Mouse (Mus musculus) hindbrain, embryonic 11.5 days (tissue): Measurements from ENCODE around the gene Gm49387. TPM values are rescaled to one million over a fixed set of nuclear protein-coding genes. Genes with fewer than 3 reads are reported as not detected.

Experiments
- ATAC-seq: fragments of 200-750 bp; cut with Nextera tagmentation; 2 replicates; pipeline ENCODE4 v1.8.0; 2017; ENCODE audit warnings: mild to moderate bottlenecking, moderate TSS enrichment, moderate library complexity; ENCODE audit not compliant: low FRiP score
- DNase-seq: peaks from one replicate; pipeline ENCODE4 v3.0.0-alpha.2; 2015; ENCODE audit warnings: low spot score
- H3K27ac ChIP-seq: fragments of 300-500 bp; sonication (generic); 2 replicates; pipeline ENCODE4 v1.5.1; 2014; ENCODE audit warnings: mild to moderate bottlenecking, low read depth, low read length
- H3K27me3 ChIP-seq: fragments of 300-500 bp; sonication (generic); 2 replicates; pipeline ENCODE4 v1.6.1; 2014; ENCODE audit warnings: mild to moderate bottlenecking, low read length, moderate library complexity, mixed read lengths; ENCODE audit not compliant: control insufficient read depth, insufficient read depth
- H3K36me3 ChIP-seq: fragments of 300-500 bp; sonication (generic); 2 replicates; pipeline ENCODE4 v1.6.1; 2014; ENCODE audit warnings: mild to moderate bottlenecking, low read length, moderate library complexity, mixed read lengths; ENCODE audit not compliant: control insufficient read depth, insufficient read depth
- H3K4me1 ChIP-seq: fragments of 300-500 bp; sonication (generic); replicated peaks from 2 replicates; pipeline ENCODE4 v1.6.1; 2014; ENCODE audit warnings: low read length, mixed read lengths; ENCODE audit not compliant: control insufficient read depth, insufficient read depth
- H3K4me2 ChIP-seq: fragments of 300-500 bp; sonication (generic); replicated peaks from 2 replicates; pipeline ENCODE4 v1.6.1; 2014; ENCODE audit warnings: mild to moderate bottlenecking, low read depth, low read length
- H3K4me3 ChIP-seq: fragments of 300-500 bp; sonication (generic); 2 replicates; pipeline ENCODE4 v1.5.1; 2014; ENCODE audit warnings: low read depth, low read length
- H3K9ac ChIP-seq: fragments of 300-500 bp; sonication (generic); 2 replicates; pipeline ENCODE4 v1.6.1; 2014; ENCODE audit warnings: low read depth, low read length
- H3K9me3 ChIP-seq: fragments of 300-500 bp; sonication (generic); 2 replicates; pipeline ENCODE4 v1.6.1; 2016; ENCODE audit warnings: low read length; ENCODE audit not compliant: control insufficient read depth
- WGBS: fragments of 180-500 bp; shearing (Covaris S2); extraction: QIAGEN DNeasy Blood & Tissue Kit; methylation state at CpG from one replicate; pipeline ENCODE4 v1.1.7; 2014; 5-methylcytosine and 5-hydroxymethylcytosine counted together
- polyA plus RNA-seq: library from polyadenylated mRNA; unstranded; fragments of >200 nt; fragmentation: Nextera tagmentation; extraction: Ambion mirVana; gene quantifications from 2 replicates; pipeline ENCODE4 v1.2.1, GENCODE M21; 2014

Gene Gm49387
- polyA plus RNA-seq, 1 experiment from 2014 or later, result 0.42 TPM

DNA sequence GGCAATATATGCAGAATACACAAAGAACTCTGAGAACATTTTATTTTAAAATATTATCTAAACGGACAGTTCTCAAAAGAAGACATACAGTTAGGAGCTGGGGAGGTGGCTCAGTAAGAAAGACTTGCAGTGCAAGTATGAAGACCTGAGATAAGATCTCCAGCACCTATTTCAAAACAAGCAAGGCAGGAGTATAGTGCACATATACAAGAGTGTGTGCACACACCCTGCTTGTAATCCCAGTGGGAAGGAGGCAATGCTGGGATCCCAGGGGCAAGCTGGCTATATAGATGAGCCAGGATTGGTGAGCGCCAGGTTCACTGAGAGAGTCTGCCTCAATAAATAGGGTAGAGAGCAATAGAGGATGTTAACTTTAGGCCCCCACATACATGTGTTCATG is 124.8 kb downstream of the Gm49387 start:
- no peak for DNase-seq
- Histone ChIP-seq H3K9ac (no peak overlapping the region), H3K36me3 (no peaks in the 10 kb centered on the region), H3K4me1 (no peaks in the 10 kb centered on the region), H3K4me3 (no peak overlapping the region), H3K27ac (no peak overlapping the region), H3K4me2 (no peak overlapping the region), H3K9me3 (no peaks in the 10 kb centered on the region), H3K27me3 (no peaks in the 10 kb centered on the region)
- no peak for ATAC-seq
- 90% methylated on average over 2 of the region's 2 CpGs for WGBS

DNA sequence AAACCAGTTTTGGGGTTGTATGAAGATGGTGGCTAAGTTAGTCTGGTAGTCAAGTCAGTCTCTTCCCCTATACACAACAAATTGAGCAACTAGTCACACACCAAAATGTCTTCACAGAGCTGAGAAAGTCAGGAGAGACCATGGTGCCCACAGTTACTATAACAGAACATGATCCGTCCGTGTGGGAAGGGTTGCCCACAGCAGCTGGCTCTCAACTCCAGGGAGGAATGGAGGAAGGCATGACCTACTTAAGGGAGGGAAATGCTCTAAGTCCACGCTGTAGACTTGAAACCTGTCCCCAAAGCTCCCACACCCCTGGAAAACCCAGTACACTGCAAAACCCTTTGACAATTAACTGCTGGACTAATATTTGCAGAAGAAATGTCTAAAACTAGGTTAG is 130.4 kb downstream of the Gm49387 start:
- 86% methylated on average over 3 of the region's 3 CpGs for WGBS
- no peak for ATAC-seq
- no peak overlapping the region for H3K27ac ChIP-seq
- H3K4me2 ChIP-seq, result no peak overlapping the region
- DNase-seq, result no peak
- H3K36me3 ChIP-seq, result 0 out of 2 replicates have a peak, but pooled peaks cover 14% of the 10 kb centered on the region
- H3K27me3 ChIP-seq, result no peaks in the 10 kb centered on the region
- H3K4me3 ChIP-seq, result no peak overlapping the region
- no peaks in the 10 kb centered on the region for H3K9me3 ChIP-seq
- H3K4me1 ChIP-seq, result no peaks in the 10 kb centered on the region
- no peak overlapping the region for H3K9ac ChIP-seq

DNA sequence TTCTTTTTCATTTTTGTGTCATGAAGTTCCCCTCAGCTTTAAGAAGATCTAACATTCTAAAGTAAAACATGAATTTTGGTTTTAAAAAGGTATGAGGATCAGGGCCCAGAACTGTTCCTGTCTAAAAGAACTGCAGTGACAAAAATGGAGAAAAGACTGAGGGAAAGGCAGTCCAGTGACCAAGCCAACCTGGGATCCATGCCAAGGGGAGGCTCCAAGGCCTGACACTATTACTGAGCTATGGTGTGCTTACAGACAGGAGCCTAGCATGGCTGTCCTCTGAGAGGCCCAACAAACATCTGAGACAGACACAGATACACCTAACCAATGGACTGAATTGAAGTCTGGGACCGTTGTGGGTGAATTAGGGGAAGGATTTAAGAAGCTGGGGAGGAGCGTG is 130.8 kb downstream of the Gm49387 start:
- no peak overlapping the region for H3K4me2 ChIP-seq
- ATAC-seq (no peak), DNase-seq (no peak)
- H3K4me3 ChIP-seq, result no peak overlapping the region
- 98% methylated on average over 2 of the region's 2 CpGs for WGBS
- H3K27me3 ChIP-seq, result no peaks in the 10 kb centered on the region
- H3K9me3 ChIP-seq, result no peaks in the 10 kb centered on the region
- H3K9ac ChIP-seq, result no peak overlapping the region
- no peak overlapping the region for H3K27ac ChIP-seq
- 0 out of 2 replicates have a peak, but pooled peaks cover 14% of the 10 kb centered on the region for H3K36me3 ChIP-seq
- no peaks in the 10 kb centered on the region for H3K4me1 ChIP-seq

DNA sequence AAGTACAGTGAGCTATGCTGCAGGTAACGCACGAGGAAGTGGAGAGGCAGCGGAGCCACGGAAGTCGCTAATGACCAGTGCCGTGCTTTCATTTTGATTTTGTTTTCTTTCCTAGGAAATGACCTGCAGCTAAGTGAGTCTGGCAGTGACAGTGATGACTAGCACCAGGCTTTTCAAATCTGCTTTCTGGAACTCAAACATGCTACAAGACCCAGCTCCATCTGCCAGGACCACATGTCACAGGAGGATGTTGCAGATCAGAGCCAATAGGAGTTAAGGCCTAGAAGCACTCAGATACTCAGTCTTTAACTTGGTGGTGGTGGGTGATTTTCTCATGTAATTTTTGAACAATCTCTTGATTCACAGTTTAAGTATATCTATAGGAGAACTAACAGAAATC is 134.2 kb downstream of the Gm49387 start:
- Histone ChIP-seq H3K36me3 (peaks cover 26% of the 10 kb centered on the region), H3K4me2 (no peak overlapping the region), H3K4me3 (no peak overlapping the region), H3K27ac (no peak overlapping the region), H3K9ac (no peak overlapping the region), H3K4me1 (no peaks in the 10 kb centered on the region), H3K27me3 (no peaks in the 10 kb centered on the region), H3K9me3 (no peaks in the 10 kb centered on the region)
- no peak for ATAC-seq
- no peak for DNase-seq
- 100% methylated on average over 6 of the region's 6 CpGs for WGBS

DNA sequence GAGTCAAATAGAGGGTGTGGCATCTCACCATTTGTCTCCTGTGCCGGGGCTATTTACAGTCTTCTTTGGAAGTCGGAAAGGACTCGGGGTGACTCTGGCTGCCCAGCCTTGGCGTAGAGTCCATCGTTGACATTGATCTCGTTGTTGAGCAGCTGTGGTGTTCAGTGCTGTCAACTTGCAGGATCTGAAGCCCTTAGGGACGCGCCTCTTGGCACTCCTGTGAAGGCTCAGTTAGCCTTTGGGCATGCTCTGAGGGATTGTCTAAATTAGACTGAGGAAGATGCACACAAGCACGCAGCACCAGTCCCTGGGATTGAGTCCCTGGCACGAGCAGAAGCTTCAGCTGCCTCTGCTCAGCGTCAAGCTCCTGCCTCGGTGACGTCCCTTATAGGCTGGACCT is 137.3 kb downstream of the Gm49387 start:
- DNase-seq (no peak), ATAC-seq (no peak)
- Histone ChIP-seq H3K4me1 (no peaks in the 10 kb centered on the region), H3K36me3 (peaks cover 23% of the 10 kb centered on the region), H3K4me2 (no peak overlapping the region), H3K4me3 (no peak overlapping the region), H3K27ac (no peak overlapping the region), H3K27me3 (no peaks in the 10 kb centered on the region), H3K9ac (no peak overlapping the region), H3K9me3 (no peaks in the 10 kb centered on the region)
- WGBS, result 93% methylated on average over 13 of the region's 13 CpGs

Other genes with a start within 250 kb of the Gm49387 start
- 13.6 and 17.3 TPM in 2 replicates for gene Sh3bp5, start 204.8 kb downstream of the Gm49387 start, polyA plus RNA-seq
- 15.9 and 17.0 TPM in 2 replicates for gene Eaf1, start 146.5 kb downstream of the Gm49387 start, polyA plus RNA-seq
- gene Mettl6, start 145.8 kb downstream of the Gm49387 start, polyA plus RNA-seq, result 86.9 and 87.1 TPM in 2 replicates
- gene Colq, start 49.5 kb downstream of the Gm49387 start, polyA plus RNA-seq, result 0.27 TPM in 1 of 2 replicates, not detected in the other
- 17.5 and 18.4 TPM in 2 replicates for gene Btd, start 150 bp upstream of the Gm49387 start, polyA plus RNA-seq
- 9.4 and 12.3 TPM in 2 replicates for gene Hacl1, start 408 bp upstream of the Gm49387 start, polyA plus RNA-seq
- 10.2 and 10.5 TPM in 2 replicates for gene Ankrd28, start 189.8 kb upstream of the Gm49387 start, polyA plus RNA-seq